35 mouse cellular contexts compared by ENCODE assay signal in the genomic region with DNA sequence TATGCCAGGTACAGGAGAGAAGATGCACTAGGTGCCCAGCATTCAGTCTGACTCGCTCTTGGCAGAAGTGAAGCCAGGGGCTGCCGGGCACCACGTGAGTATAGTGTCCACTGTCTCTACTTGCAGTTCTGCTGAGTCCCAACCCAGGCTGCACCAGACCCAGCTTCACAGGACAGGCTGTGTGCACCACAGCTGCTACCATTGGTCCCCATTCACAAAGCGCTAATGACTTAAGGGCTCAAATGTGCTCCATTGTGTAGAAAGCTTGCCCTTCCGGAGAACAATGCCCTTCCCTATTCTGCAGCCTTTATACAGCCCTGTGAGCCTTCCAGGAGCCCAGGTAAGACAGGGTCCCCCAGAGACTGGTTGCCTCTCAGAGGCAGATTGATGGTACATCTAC. TPM values are rescaled to one million over a fixed set of nuclear protein-coding genes. Genes with fewer than 3 reads are reported as not detected.
DNase-seq lines count a peak whose midpoint lies in the region; ATAC-seq and TF ChIP-seq lines count a peak whose summit lies in the region.
"Had no signal": no experiment of that assay in that cellular context is flagged by ENCODE, and none has a peak within 500 bp of the region (broad histone marks: within the 10 kb centered on the region; RNA-seq: fewer than 3 reads in every experiment).

No protein-coding gene starts in this region.

- no peaks in the 10 kb centered on the region for H3K9me3 ChIP-seq in neural tube, embryonic 13.5 days
- H3K9me3 ChIP-seq in ES-E14 (ENCODE audit: control insufficient read depth, insufficient read depth, low read depth, low read length) = no peaks in the 10 kb centered on the region
- H3K9me3 ChIP-seq in stomach, postnatal 0 days (ENCODE audit: control insufficient read depth, low read length) = no peaks in the 10 kb centered on the region
- H3K9me3 ChIP-seq: forebrain, embryonic 10.5 days; forebrain, embryonic 13.5 days; heart, embryonic 10.5 days; heart, embryonic 13.5 days; hindbrain, embryonic 12.5 days had no signal

- H3K9ac ChIP-seq in neural tube, embryonic 13.5 days = no peak overlapping the region
- H3K9ac ChIP-seq in ES-E14 (ENCODE audit: insufficient read depth, low read depth, low read length, poor library complexity, severe bottlenecking) = peak overlapping the region; percentile 30; the same call in 1 of the 2 replicates
- H3K9ac ChIP-seq in stomach, postnatal 0 days (ENCODE audit: low read length) = no peak overlapping the region
- H3K9ac ChIP-seq: forebrain, embryonic 13.5 days; heart, embryonic 13.5 days; hindbrain, embryonic 12.5 days had no signal

- ATAC-seq in neural tube, embryonic 13.5 days (ENCODE audit: low read depth) = no peak; the same call in 1 of the 2 replicates
- no peak for ATAC-seq in granulocyte monocyte progenitor cell, adult 5-6 weeks (replicated peaks; ENCODE audit: poor library complexity, severe bottlenecking)
- no peak for ATAC-seq in stomach, postnatal 0 days (ENCODE audit: low FRiP score, low TSS enrichment)
- ATAC-seq: forebrain, embryonic 13.5 days; forebrain, embryonic 16.5 days; intestine, postnatal 0 days had no signal

- no peaks in the 10 kb centered on the region for H3K27me3 ChIP-seq in neural tube, embryonic 13.5 days
- no peaks in the 10 kb centered on the region for H3K27me3 ChIP-seq in stomach, postnatal 0 days (ENCODE audit: control insufficient read depth, insufficient read depth, low read length)
- H3K27me3 ChIP-seq: CH12.LX; forebrain, embryonic 13.5 days; hindbrain, embryonic 12.5 days had no signal

- no peak for TF ChIP-seq EP300 in stomach, postnatal 0 days (optimal IDR thresholded peaks at IDR 0.05)

- peaks cover 7% of the 10 kb centered on the region; the same call in 1 of the 2 replicates for H3K4me1 ChIP-seq in neural tube, embryonic 13.5 days (replicated peaks)
- peaks cover 2 to 28% of the 10 kb centered on the region in 2 experiments; a peak in 3 of 4 replicates for H3K4me1 ChIP-seq in ES-E14 (ENCODE audit: control insufficient read depth in 2 of 2, insufficient read depth in 2 of 2, low read length in 2 of 2, poor library complexity in 1 of 2)
- no peaks in the 10 kb centered on the region for H3K4me1 ChIP-seq in stomach, postnatal 0 days (replicated peaks; ENCODE audit: control insufficient read depth, insufficient read depth)

- peak; percentile 60 for DNase-seq in heart, adult 11 months
- no peak for DNase-seq in heart, adult 18-20 months
- DNase-seq in neural tube, embryonic 10.5 days (ENCODE audit: extremely low spot score, low spot score) = no peak
- peak; percentile 63 for DNase-seq in ES-E14 (ENCODE audit: low read depth, low spot score)
- no peak for DNase-seq in stomach, postnatal 0 days (ENCODE audit: low spot score)
- DNase-seq: adrenal gland, postnatal 10 days; adrenal gland, postnatal 36 days; B cell, adult 2 months; cerebellum, adult 2 months; cerebellum, adult 9-11 months; cerebellum, postnatal 25 days; gastrocnemius, postnatal 10 days; gastrocnemius, postnatal 36 days; heart, adult 2 months; heart, postnatal 14 days; heart, postnatal 4 days; kidney, adult 2 months had no signal

- whole genome bisulfite sequencing in neural tube, embryonic 13.5 days = 32% methylated on average over 5 of the region's 5 CpGs
- WGBS in stomach, postnatal 0 days = 60% methylated on average over 5 of the region's 5 CpGs

- H3K36me3 ChIP-seq in neural tube, embryonic 13.5 days = no peaks in the 10 kb centered on the region
- no peaks in the 10 kb centered on the region for H3K36me3 ChIP-seq in ES-E14 (ENCODE audit: control insufficient read depth, insufficient read depth, low read length, poor library complexity, severe bottlenecking)
- no peaks in the 10 kb centered on the region for H3K36me3 ChIP-seq in stomach, postnatal 0 days (ENCODE audit: control insufficient read depth, insufficient read depth, low read length)
- H3K36me3 ChIP-seq: forebrain, embryonic 10.5 days; heart, embryonic 10.5 days; heart, embryonic 13.5 days; hindbrain, embryonic 12.5 days had no signal

- H3K4me2 ChIP-seq in neural tube, embryonic 13.5 days = no peak overlapping the region
- H3K4me2 ChIP-seq in stomach, postnatal 0 days (replicated peaks; ENCODE audit: low read depth) = no peak overlapping the region
- H3K4me2 ChIP-seq: forebrain, embryonic 13.5 days; heart, embryonic 13.5 days; hindbrain, embryonic 12.5 days had no signal

- peak overlapping the region; percentile 52 for H3K27ac ChIP-seq in neural tube, embryonic 13.5 days (replicated peaks)
- peak overlapping the region; percentile 80; the same call in 1 of the 2 replicates for H3K27ac ChIP-seq in ES-E14 (ENCODE audit: insufficient read depth, low read depth, low read length, poor library complexity, severe bottlenecking)
- no peak overlapping the region for H3K27ac ChIP-seq in stomach, postnatal 0 days (replicated peaks)
- H3K27ac ChIP-seq: forebrain, embryonic 10.5 days; forebrain, embryonic 13.5 days; heart, adult 2 months; heart, embryonic 10.5 days; heart, embryonic 13.5 days; hindbrain, embryonic 12.5 days had no signal

- TF ChIP-seq CTCF in stomach, postnatal 0 days (IDR thresholded peaks at IDR 0.05; ENCODE audit: low read depth) = no peak

- H3K4me3 ChIP-seq in neural tube, embryonic 13.5 days = no peak overlapping the region
- peak overlapping the region in 1 of 2 experiments; percentile 22; a peak in 1 of 4 replicates for H3K4me3 ChIP-seq in ES-E14 (ENCODE audit: insufficient read depth in 1 of 2, low read depth in 1 of 2, low read length in 2 of 2, poor library complexity in 1 of 2, severe bottlenecking in 1 of 2)
- no peak overlapping the region for H3K4me3 ChIP-seq in stomach, postnatal 0 days (ENCODE audit: low read depth, low read length)
- H3K4me3 ChIP-seq: forebrain, embryonic 10.5 days; forebrain, embryonic 13.5 days; heart, adult 2 months; heart, embryonic 10.5 days; heart, embryonic 13.5 days; hindbrain, embryonic 12.5 days had no signal

- in situ Hi-C loops in ES-E14 (cut with MboI; ENCODE audit: low sequenced_read_pairs in 2 of 2, unreplicated experiment in 2 of 2) = no loop called here

TF ChIP-seq in ES-E14, 5 proteins besides CTCF, POLR2A, EP300 and RAD21:
- TF ChIP-seq ZC3H11A (IDR thresholded peaks at IDR 0.05; ENCODE audit: borderline replicate concordance, low read depth, low read length) (no peak), HCFC1 (IDR thresholded peaks at IDR 0.05; ENCODE audit: borderline replicate concordance, insufficient read depth, low read length) (no peak), MAFK (IDR thresholded peaks at IDR 0.05; ENCODE audit: insufficient read depth, low read depth, low read length) (no peak), CHD2 (IDR thresholded peaks at IDR 0.05; ENCODE audit: low read depth, low read length) (0 out of 2 replicates have a peak, but pooled peaks have one; percentile 26)
TF ChIP-seq in ES-E14: peak in this region for 1.

RNA-seq across cellular contexts. Expression of gene Pou5f1, which starts 15.5 kb away (rescaled TPM):
- total RNA-seq in heart, adult 18-20 months (2021) = not detected
- polyA plus RNA-seq in neural tube, embryonic 13.5 days (2015; fragmentation: Nextera tagmentation; extraction: Ambion mirVana) = not detected in 2 replicates
- 844 and 868 TPM in 2 replicates for total RNA-seq in ES-E14 (2012; rRNA removed)
- 0.92 TPM in 1 of 2 replicates, not detected in the other for total RNA-seq in granulocyte monocyte progenitor cell, adult 5-6 weeks (2014; fragmentation: Nextera tagmentation)
- total RNA-seq in granulocyte monocyte progenitor cell, adult 5-6 weeks (2017) = not detected in 2 replicates
- polyA plus RNA-seq in stomach, postnatal 0 days (2015; fragmentation: Nextera tagmentation; extraction: Ambion mirVana) = not detected in 2 replicates
- total RNA-seq: common myeloid progenitor, adult 5-6 weeks; gastrocnemius, adult 18-20 months; gastrocnemius, postnatal 10 days; gastrocnemius, postnatal 36 days; heart, adult 2 months; heart, postnatal 14 days; heart, postnatal 4 days; MEL had no signal
- polyA plus RNA-seq: cerebellum, adult 2 months; embryonic facial prominence, embryonic 11.5 days; embryonic facial prominence, embryonic 14.5 days; forebrain, embryonic 13.5 days; forebrain, embryonic 16.5 days; heart, adult 2 months; heart, embryonic 13.5 days; heart, embryonic 16.5 days; hindbrain, embryonic 12.5 days; intestine, embryonic 14.5 days; intestine, postnatal 0 days; kidney, adult 2 months had no signal

RNA-seq across cellular contexts. Expression of gene H2-Q10, which starts 20.4 kb away (rescaled TPM):
- total RNA-seq in heart, adult 18-20 months (2021) = 1 to 10 TPM in 1 of 2 experiments, under 1 TPM in 1; 0.62 to 2.2 TPM
- polyA plus RNA-seq in neural tube, embryonic 13.5 days (2015; fragmentation: Nextera tagmentation; extraction: Ambion mirVana) = not detected in 2 replicates
- total RNA-seq in ES-E14 (2012; rRNA removed) = 2.1 and 3.1 TPM in 2 replicates
- 0.36 and 1.0 TPM in 2 replicates for total RNA-seq in granulocyte monocyte progenitor cell, adult 5-6 weeks (2014; fragmentation: Nextera tagmentation)
- 0.22 TPM in 1 of 2 replicates, not detected in the other for total RNA-seq in granulocyte monocyte progenitor cell, adult 5-6 weeks (2017)
- 0.99 and 1.4 TPM in 2 replicates for polyA plus RNA-seq in stomach, postnatal 0 days (2015; fragmentation: Nextera tagmentation; extraction: Ambion mirVana)
- polyA plus RNA-seq: forebrain, embryonic 13.5 days had no signal

RNA-seq across cellular contexts. Expression of gene Tcf19, which starts 26.3 kb away (rescaled TPM):
- 1 to 10 TPM; 1.5 to 2.1 TPM for total RNA-seq in heart, adult 18-20 months (2021)
- 14.4 and 15.6 TPM in 2 replicates for polyA plus RNA-seq in neural tube, embryonic 13.5 days (2015; fragmentation: Nextera tagmentation; extraction: Ambion mirVana)
- total RNA-seq in ES-E14 (2012; rRNA removed) = 7.6 and 10.5 TPM in 2 replicates
- 20.3 and 23.9 TPM in 2 replicates for total RNA-seq in granulocyte monocyte progenitor cell, adult 5-6 weeks (2014; fragmentation: Nextera tagmentation)
- total RNA-seq in granulocyte monocyte progenitor cell, adult 5-6 weeks (2017) = 5.3 and 8.6 TPM in 2 replicates
- 32.7 and 34.5 TPM in 2 replicates for polyA plus RNA-seq in stomach, postnatal 0 days (2015; fragmentation: Nextera tagmentation; extraction: Ambion mirVana)

RNA-seq across cellular contexts. Expression of gene Cchcr1, which starts 26.6 kb away (rescaled TPM):
- 1 to 10 TPM; 1.9 to 4.0 TPM for total RNA-seq in heart, adult 18-20 months (2021)
- polyA plus RNA-seq in neural tube, embryonic 13.5 days (2015; fragmentation: Nextera tagmentation; extraction: Ambion mirVana) = 6.4 and 7.4 TPM in 2 replicates
- 28.5 and 31.8 TPM in 2 replicates for total RNA-seq in ES-E14 (2012; rRNA removed)
- total RNA-seq in granulocyte monocyte progenitor cell, adult 5-6 weeks (2014; fragmentation: Nextera tagmentation) = 1.0 and 14.4 TPM in 2 replicates
- total RNA-seq in granulocyte monocyte progenitor cell, adult 5-6 weeks (2017) = 2.7 and 5.3 TPM in 2 replicates
- 7.1 and 7.4 TPM in 2 replicates for polyA plus RNA-seq in stomach, postnatal 0 days (2015; fragmentation: Nextera tagmentation; extraction: Ambion mirVana)

RNA-seq across cellular contexts. Expression of gene Psors1c2, which starts 42.7 kb away (rescaled TPM):
- not detected for total RNA-seq in heart, adult 18-20 months (2021)
- 0.47 and 0.99 TPM in 2 replicates for polyA plus RNA-seq in neural tube, embryonic 13.5 days (2015; fragmentation: Nextera tagmentation; extraction: Ambion mirVana)
- 4.3 and 8.9 TPM in 2 replicates for total RNA-seq in ES-E14 (2012; rRNA removed)
- total RNA-seq in granulocyte monocyte progenitor cell, adult 5-6 weeks (2014; fragmentation: Nextera tagmentation) = not detected in 2 replicates
- not detected in 2 replicates for total RNA-seq in granulocyte monocyte progenitor cell, adult 5-6 weeks (2017)
- 66.1 and 66.8 TPM in 2 replicates for polyA plus RNA-seq in stomach, postnatal 0 days (2015; fragmentation: Nextera tagmentation; extraction: Ambion mirVana)
- total RNA-seq: adrenal gland, adult 18-20 months; adrenal gland, postnatal 10 days; adrenal gland, postnatal 36 days; CH12.LX; common myeloid progenitor, adult 5-6 weeks; gastrocnemius, adult 18-20 months; gastrocnemius, postnatal 10 days; gastrocnemius, postnatal 36 days; heart, adult 2 months; heart, postnatal 14 days; heart, postnatal 4 days had no signal
- polyA plus RNA-seq: cerebellum, adult 2 months; heart, adult 2 months; intestine, postnatal 0 days had no signal

Comparison
In these comparisons a context has a peak if more than half of its experiments do, and no peak if none do; other contexts are left out.
1. DNase-seq: peak in heart, adult 11 months (single experiment) and ES-E14 (single experiment); none in heart, adult 18-20 months (0 of 2), neural tube, embryonic 10.5 days (single experiment) and stomach, postnatal 0 days (single experiment).
2. RNA of gene Pou5f1, which starts 15.5 kb away (total RNA-seq): 844 to 868 TPM in ES-E14; not detected in heart, adult 18-20 months and 0.92 TPM in granulocyte monocyte progenitor cell, adult 5-6 weeks; every median in the first group is over 100 times any median in the second.